Mouse (Mus musculus) cortical plate, adult 2 months (tissue): ENCODE results near the gene Zbtb20. TPM values are rescaled to one million over a fixed set of nuclear protein-coding genes. Genes with fewer than 3 reads are reported as not detected.

ENCODE experiments used
- H3K27ac ChIP-seq: fragments of 200-500 bp; 2 replicates; pipeline ENCODE4 v1.5.1; 2012; ENCODE audit warnings: low read length, control low read depth, inconsistent platforms; ENCODE audit not compliant: insufficient read depth
- H3K4me1 ChIP-seq: fragments of 200-500 bp; 2 replicates; pipeline ENCODE4 v1.6.1; 2011; ENCODE audit warnings: low read length; ENCODE audit not compliant: control insufficient read depth, insufficient read depth
- H3K4me3 ChIP-seq: fragments of 200-500 bp; 2 replicates; pipeline ENCODE4 v1.5.1; 2011; ENCODE audit warnings: mild to moderate bottlenecking, low read length, control low read depth; ENCODE audit not compliant: insufficient read depth
- CTCF ChIP-seq: fragments of 200-500 bp; IDR thresholded peaks from 2 replicates; pipeline ENCODE4 v1.5.1; 2011; ENCODE audit warnings: mild to moderate bottlenecking, control low read depth, low read length; ENCODE audit not compliant: insufficient read depth; ENCODE audit errors: extremely low read depth
- POLR2A ChIP-seq: fragments of 200-500 bp; IDR thresholded peaks from 2 replicates; pipeline ENCODE4 v1.6.1; 2011; ENCODE audit warnings: mild to moderate bottlenecking, low read length, control low read depth; ENCODE audit not compliant: insufficient read depth; ENCODE audit errors: extremely low read depth
- polyA plus RNA-seq: library from polyadenylated mRNA; depleted of rRNA; stranded (reverse); fragments of >200 nt; gene quantifications from 2 replicates; pipeline ENCODE4 v1.2.3, GENCODE M21; 2012

Zbtb20 gene
- polyA plus RNA-seq, 1 experiment = 13.1 TPM

DNA sequence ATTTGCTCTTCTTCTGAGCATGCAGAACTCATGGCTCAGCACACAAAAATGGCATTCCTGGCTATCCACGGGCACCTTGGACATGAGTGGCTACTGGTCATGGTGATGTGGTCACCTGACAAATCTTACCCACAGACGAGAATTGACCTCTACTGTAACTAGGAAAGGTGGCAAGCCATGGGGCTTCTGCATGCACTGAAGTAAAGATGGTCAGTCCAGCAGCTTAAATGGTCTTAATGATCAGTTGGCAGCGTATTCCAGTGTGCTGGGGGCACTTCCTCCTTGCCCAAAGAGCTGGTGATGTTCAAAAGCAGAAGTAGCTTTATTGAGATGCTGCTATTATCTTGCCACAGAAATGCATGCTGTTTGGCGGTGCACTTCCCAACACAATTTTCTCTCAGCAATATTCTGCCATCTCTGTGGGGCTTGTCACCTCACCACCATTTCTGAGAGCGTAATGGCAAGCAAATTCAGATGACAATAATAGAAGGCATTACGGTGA, 704.7 kb downstream of the Zbtb20 start:
- no peak overlapping the region for H3K27ac ChIP-seq
- H3K4me1 ChIP-seq = peaks cover 7% of the 10 kb centered on the region
- TF ChIP-seq POLR2A (no peak), CTCF (no peak)
- no peak overlapping the region for H3K4me3 ChIP-seq

DNA sequence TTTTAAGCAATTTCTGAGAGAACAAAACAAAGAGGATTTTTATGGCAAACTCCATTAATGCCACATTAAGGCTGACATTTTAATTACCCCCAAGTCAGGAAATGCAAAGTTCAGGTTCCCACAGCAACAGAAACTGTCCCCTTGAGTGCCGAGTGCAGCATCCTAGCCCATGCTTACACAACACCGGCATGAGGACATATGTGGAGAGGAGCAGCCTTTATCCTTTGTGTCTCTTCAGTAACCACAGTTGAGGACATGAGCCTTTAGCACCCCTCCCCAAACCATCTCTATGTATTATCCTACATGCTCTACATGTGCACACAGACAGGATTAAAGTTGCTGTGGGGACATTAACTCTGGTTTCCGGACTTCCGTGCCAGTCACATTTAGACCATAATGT, 705.9 kb downstream of the Zbtb20 start:
- Histone ChIP-seq H3K27ac (no peak overlapping the region), H3K4me3 (no peak overlapping the region)

DNA sequence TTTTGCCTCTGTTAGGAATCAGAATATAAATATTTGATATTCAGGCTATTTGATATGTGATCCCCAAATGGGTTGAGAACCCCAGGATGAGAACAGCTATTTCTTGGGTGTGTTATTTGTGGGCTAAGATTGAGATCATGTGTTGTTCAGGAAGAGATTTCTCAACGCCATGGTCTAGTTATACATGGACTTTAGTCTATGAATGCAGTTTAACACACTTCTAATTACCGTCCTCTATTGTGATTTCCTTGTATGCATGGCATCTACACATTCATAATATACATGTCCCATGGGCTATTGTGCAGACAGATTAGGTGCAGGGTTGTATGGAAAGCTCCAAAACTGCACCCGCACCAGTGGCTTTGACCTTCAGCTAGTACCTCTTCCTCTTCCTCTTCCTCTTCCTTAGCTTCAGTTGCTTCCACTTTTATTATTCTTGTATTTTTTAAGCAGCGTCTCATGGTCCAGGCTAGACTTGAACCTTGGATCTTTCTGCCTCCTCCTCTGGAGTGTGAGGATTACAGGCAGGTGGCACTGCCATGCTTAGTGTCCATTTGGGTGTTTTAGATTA, 711.3 kb downstream of the Zbtb20 start:
- TF ChIP-seq POLR2A (no peak), CTCF (no peak)
- H3K4me3 ChIP-seq = no peak overlapping the region
- no peak overlapping the region for H3K27ac ChIP-seq
- H3K4me1 ChIP-seq = no peaks in the 10 kb centered on the region; the same call in 1 of the 2 replicates

More for the DNA sequence above, 705.9 kb downstream of the Zbtb20 start:
- TF ChIP-seq CTCF = no peak
- TF ChIP-seq POLR2A = no peak
- H3K4me1 ChIP-seq = peaks cover 7% of the 10 kb centered on the region

DNA sequence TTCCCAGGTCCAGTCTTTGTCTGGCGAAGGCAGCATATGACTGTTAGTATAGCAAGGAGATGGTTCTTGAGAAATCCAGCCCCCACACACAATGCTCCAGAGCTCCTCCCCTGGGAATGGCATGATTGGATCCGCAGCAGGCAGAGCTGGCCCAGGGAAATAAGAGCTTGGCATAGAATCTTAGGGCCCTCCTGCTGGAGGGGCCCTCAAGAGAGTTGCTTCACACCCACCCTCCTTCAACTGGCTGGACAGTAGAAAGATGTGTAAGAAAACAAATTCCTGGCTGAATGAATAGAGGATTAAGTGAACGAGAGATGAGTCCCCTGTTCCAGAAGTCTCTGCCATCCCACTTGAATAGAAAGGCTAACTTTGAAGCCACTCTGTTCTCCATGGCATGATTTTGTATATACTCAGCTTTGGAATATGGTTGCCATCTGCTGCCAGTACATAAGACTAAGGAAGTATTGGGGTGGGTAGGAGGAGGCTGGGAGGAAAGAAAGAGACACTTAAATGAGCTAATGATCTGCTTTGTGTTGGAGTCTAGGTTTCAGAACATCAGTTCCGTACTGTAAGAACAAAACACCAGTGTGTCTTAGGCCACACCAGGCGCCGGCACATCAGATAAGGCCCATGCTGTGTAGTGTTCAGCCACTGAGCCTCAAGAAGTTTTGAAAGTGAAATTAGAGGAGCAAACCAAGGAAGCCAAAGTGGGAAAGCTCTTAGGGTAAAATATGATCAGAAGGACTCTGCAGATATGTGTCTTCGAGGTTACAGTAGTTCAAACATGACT, 715.2 kb downstream of the Zbtb20 start:
- TF ChIP-seq CTCF (no peak), POLR2A (no peak)
- no peak overlapping the region for H3K4me3 ChIP-seq
- peak overlapping the region; percentile 73; the same call in 1 of the 2 replicates for H3K27ac ChIP-seq
- H3K4me1 ChIP-seq = no peaks in the 10 kb centered on the region; the same call in 1 of the 2 replicates

DNA sequence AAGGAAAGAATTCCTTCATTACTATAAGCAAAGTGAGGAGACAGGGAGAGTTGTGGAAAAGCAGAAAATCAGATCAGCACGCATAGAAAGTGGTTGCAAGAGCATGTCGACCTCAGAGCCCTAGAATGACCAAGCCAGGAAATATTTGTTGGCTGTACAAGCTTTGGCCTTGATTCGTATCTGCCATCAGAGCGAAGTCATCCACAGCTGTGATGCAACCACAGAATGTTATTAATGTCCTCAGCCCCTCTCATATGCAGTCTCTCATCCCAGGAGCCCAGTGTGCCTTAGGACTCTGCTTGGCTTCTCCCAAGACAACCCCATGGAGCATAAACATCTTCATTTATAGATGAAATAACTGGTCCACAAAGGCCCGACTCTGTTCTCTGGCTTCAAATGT, 716.4 kb downstream of the Zbtb20 start:
- TF ChIP-seq POLR2A (no peak), CTCF (no peak)
- no peaks in the 10 kb centered on the region; the same call in 1 of the 2 replicates for H3K4me1 ChIP-seq
- no peak overlapping the region for H3K4me3 ChIP-seq
- peak overlapping the region; percentile 87 for H3K27ac ChIP-seq

DNA sequence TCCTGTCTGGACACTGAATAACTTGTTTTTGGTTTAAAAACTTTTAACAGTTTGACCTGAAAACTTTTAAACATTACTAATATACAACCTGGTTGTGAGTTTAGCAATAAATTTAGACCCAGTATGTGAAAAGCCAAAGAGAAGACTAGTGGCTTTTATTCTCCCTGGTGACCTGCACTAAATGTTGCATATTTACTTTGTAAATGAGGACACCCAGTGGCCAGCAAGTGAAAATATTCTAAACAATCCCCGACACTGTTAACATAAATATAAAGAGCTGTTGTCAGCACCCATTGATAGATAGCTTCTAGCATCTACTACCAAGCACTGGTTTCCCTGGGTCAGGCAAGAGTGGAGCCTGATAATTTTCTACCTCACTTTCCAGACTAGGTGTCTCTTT, 717.1 kb downstream of the Zbtb20 start:
- peak overlapping the region; percentile 85 for H3K27ac ChIP-seq
- H3K4me3 ChIP-seq = no peak overlapping the region
- peaks cover 2% of the 10 kb centered on the region for H3K4me1 ChIP-seq
- TF ChIP-seq POLR2A (no peak), CTCF (no peak)

DNA sequence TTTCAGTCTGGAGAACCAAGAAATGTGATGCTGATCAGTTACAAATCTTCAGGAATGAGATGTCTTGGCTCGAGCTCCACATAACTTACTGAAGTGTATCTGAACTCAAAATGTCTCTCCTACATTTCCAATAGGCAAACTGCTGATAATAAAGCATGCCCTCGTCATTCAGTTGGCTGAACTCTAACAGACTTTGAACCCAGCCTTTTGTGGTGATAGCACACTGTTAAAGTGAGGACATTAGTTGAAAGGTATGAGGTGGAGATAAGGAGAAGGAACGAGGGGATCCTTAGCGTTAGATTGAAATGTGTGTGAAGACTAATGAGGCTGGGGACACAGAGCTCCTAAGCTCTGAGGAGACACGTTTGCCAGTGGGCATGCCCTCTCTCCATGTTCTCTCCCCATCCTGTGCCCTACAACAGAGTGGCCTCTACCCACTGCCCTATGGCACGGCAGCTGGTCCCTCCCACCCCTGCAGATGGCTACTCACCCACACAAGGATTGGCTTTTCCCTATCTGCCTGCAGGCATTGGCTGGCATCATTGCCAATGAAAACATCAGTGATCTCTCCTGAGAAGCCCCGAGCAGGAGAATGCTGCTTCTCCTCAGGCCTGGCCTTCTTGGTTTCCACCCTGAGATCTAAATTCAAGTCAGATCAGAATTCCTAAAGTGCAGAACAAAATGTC, 721.8 kb downstream of the Zbtb20 start:
- H3K4me1 ChIP-seq = peaks cover 2% of the 10 kb centered on the region
- TF ChIP-seq CTCF (no peak), POLR2A (no peak)
- H3K27ac ChIP-seq = no peak overlapping the region
- H3K4me3 ChIP-seq = no peak overlapping the region

DNA sequence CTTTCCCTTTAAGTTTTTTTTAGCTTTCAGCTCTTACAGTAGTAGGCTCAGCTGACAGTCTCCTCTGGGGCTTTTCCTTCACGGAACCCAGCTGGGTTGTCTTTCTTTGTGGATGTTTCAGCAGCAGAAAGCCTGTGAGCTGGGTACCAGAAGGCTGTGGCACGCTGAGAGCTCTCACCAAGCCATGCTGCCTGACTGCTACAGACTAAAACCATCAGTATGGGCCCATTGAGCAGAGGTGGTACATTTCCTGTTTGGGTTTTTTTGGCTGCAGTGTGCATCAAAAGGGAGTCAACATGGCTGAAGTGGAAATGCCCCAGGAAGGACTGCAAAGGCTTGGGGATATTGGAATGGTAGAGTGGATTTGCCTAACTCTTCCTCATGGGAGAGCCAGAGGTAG, 724.0 kb downstream of the Zbtb20 start:
- TF ChIP-seq CTCF (no peak), POLR2A (no peak)

DNA sequence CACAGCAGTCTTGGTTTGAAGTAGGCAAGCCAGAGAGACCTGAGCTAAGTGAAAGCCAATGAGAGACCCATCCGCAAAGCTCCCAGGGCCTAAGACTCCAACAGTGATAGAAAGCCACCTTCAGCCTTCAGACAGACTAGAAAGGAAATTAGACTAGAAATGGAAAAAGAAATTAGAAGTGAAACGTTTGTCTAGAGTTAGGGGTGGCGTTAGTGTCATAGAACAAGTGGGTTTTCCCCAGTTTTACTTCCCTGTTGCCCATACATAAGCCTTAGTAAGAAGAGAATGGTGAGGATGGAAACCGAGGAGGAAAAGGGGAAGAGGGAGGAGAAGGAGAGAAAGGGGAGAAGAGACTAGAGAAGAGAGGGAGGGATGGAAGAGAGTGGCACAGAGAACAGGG, 726.9 kb downstream of the Zbtb20 start:
- peaks cover 1% of the 10 kb centered on the region for H3K4me1 ChIP-seq

More for the DNA sequence above, 724.0 kb downstream of the Zbtb20 start:
- H3K4me3 ChIP-seq = no peak overlapping the region
- H3K4me1 ChIP-seq = peaks cover 2% of the 10 kb centered on the region
- no peak overlapping the region for H3K27ac ChIP-seq

DNA sequence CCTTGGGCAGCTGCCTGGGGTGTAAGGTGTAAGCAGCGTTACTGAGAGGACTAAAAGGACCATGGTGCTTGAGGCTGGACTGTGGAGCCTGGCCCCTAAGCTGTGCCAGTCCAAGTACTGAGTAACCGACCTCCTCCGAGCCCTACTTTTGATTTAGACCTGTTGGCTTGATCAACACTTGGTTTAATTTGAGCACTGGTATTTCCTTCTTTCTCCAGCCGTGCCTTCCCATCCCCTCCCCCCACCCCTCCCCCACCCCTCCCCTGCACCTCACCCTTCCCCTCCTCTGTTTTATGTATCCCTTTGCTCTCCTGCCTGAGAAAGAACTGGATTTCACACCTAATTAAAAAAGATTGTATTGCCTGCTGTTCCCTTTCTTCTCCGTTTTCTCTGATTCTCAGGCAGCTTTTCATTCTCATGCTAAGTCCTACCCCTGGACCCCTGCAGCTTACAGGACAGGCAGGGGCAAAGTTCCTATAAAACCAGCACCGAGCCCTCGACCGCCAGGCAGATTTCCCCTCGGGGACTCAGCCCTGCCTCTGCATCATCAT, 728.0 kb downstream of the Zbtb20 start:
- no peak overlapping the region for H3K27ac ChIP-seq
- no peak overlapping the region for H3K4me3 ChIP-seq
- TF ChIP-seq CTCF (no peak), POLR2A (no peak)
- H3K4me1 ChIP-seq = no peaks in the 10 kb centered on the region

More for the DNA sequence above, 726.9 kb downstream of the Zbtb20 start:
- H3K4me3 ChIP-seq = no peak overlapping the region
- TF ChIP-seq CTCF = no peak
- TF ChIP-seq POLR2A = no peak
- no peak overlapping the region for H3K27ac ChIP-seq
